Mouse (Mus musculus) CH12.LX (cell line): ENCODE data around the gene Cdc45. TPM values are rescaled to one million over a fixed set of nuclear protein-coding genes. Genes with fewer than 3 reads are reported as not detected.
"Not testable (repeated sequence)": the region's sequence is repeated elsewhere in the genome, so short reads cannot be mapped to it uniquely, and the experiment has no call there.

Experiments
- DNase-seq: peaks from one replicate; pipeline ENCODE4 v3.0.0-alpha.2; 2013; ENCODE audit errors: extremely low read depth
- H3K27ac ChIP-seq: 2 replicates; pipeline ENCODE4 v1.5.1; 2012; ENCODE audit warnings: low read depth, mild to moderate bottlenecking, control low read depth, moderate library complexity; ENCODE audit not compliant: insufficient read depth
- H3K27me3 ChIP-seq: replicated peaks from 2 replicates; pipeline ENCODE3; 2012; ENCODE audit warnings: inconsistent platforms
- H3K36me3 ChIP-seq, 2 experiments: replicated peaks in 1 of 2; 2 replicates each; pipeline versions ENCODE3 to v1.6.1; 2012; ENCODE audit warnings: inconsistent platforms in 1 of 2, low read length in 1 of 2, mild to moderate bottlenecking in 1 of 2, mixed read lengths in 1 of 2, moderate library complexity in 1 of 2; ENCODE audit not compliant: control insufficient read depth in 1 of 2, insufficient read depth in 1 of 2
- H3K4me1 ChIP-seq, 2 experiments: 2 replicates each; pipeline ENCODE4 v1.6.1; 2012; ENCODE audit warnings: inconsistent platforms in 1 of 2, moderate library complexity in 1 of 2; ENCODE audit not compliant: insufficient read depth in 2 of 2, control insufficient read depth in 1 of 2
- H3K4me2 ChIP-seq: 2 replicates; pipeline ENCODE4 v1.6.1; 2012; ENCODE audit warnings: low read depth, mild to moderate bottlenecking, control low read depth; ENCODE audit not compliant: poor library complexity, insufficient read depth, severe bottlenecking
- H3K4me3 ChIP-seq, 3 experiments: fragments of 150-350 bp in 1 of 3; sonication (generic) in 1 of 3; replicated peaks in 1 of 3; 2 replicates each; pipeline versions ENCODE3 to v1.5.1; 2011 to 2012; ENCODE audit warnings: low read depth in 2 of 3, low read length in 2 of 3, mild to moderate bottlenecking in 2 of 3, moderate library complexity in 2 of 3, control low read depth in 1 of 3, improper control_type of control experiment in 1 of 3, inconsistent platforms in 1 of 3, mixed read lengths in 1 of 3; ENCODE audit not compliant: poor library complexity in 1 of 3
- H3K79me2 ChIP-seq: replicated peaks from 2 replicates; pipeline ENCODE4 v1.6.1; 2012; ENCODE audit warnings: mild to moderate bottlenecking, moderate library complexity; ENCODE audit not compliant: control insufficient read depth, poor library complexity, insufficient read depth, severe bottlenecking; ENCODE audit errors: extremely low read depth
- H3K9ac ChIP-seq: 2 replicates; pipeline ENCODE4 v1.6.1; 2012; ENCODE audit warnings: low read depth, mild to moderate bottlenecking, control low read depth, moderate library complexity; ENCODE audit not compliant: insufficient read depth
- H3K9me3 ChIP-seq: replicated peaks from 2 replicates; pipeline ENCODE3; 2012; ENCODE audit warnings: low read length, inconsistent platforms, mixed read lengths
- BHLHE40 ChIP-seq: IDR thresholded peaks from 2 replicates; pipeline ENCODE4 v1.6.1; 2011; ENCODE audit warnings: mild to moderate bottlenecking, low read depth, low read length, improper control_type of control experiment
- CHD2 ChIP-seq: IDR thresholded peaks from 2 replicates; pipeline ENCODE4 v1.6.1; 2011; ENCODE audit warnings: low read length, improper control_type of control experiment
- CTCF ChIP-seq, 2 experiments: IDR thresholded peaks in 1 of 2; conservative IDR thresholded peaks in 1 of 2; 2 replicates each; pipeline ENCODE4 v1.5.1; 2011 to 2012; ENCODE audit warnings: low read depth in 2 of 2, low read length in 2 of 2, improper control_type of control experiment in 1 of 2, inconsistent platforms in 1 of 2, mild to moderate bottlenecking in 1 of 2, moderate library complexity in 1 of 2
- E2F4 ChIP-seq: IDR thresholded peaks from 2 replicates; pipeline ENCODE4 v1.6.1; 2011; ENCODE audit warnings: low read depth, low read length, improper control_type of control experiment; ENCODE audit not compliant: insufficient replicate concordance
- GABPA ChIP-seq: IDR thresholded peaks from 2 replicates; pipeline ENCODE4 v1.6.1; 2012; ENCODE audit warnings: low read depth, low read length, improper control_type of control experiment, inconsistent platforms; ENCODE audit not compliant: insufficient replicate concordance
- JUND ChIP-seq: conservative IDR thresholded peaks from 2 replicates; pipeline ENCODE4 v1.6.1; 2011; ENCODE audit warnings: low read depth, low read length, improper control_type of control experiment
- MAFK ChIP-seq: IDR thresholded peaks from 2 replicates; pipeline ENCODE4 v1.6.1; 2011; ENCODE audit warnings: low read length, improper control_type of control experiment; ENCODE audit not compliant: insufficient replicate concordance
- MAZ ChIP-seq: IDR thresholded peaks from 2 replicates; pipeline ENCODE4 v1.6.1; 2012; ENCODE audit warnings: low read depth, mild to moderate bottlenecking, inconsistent platforms, low read length, improper control_type of control experiment, moderate library complexity
- MEF2A ChIP-seq: IDR thresholded peaks from 2 replicates; pipeline ENCODE4 v1.6.1; 2014; ENCODE audit warnings: low read depth, mild to moderate bottlenecking, inconsistent platforms, low read length, improper control_type of control experiment, borderline replicate concordance
- NRF1 ChIP-seq: IDR thresholded peaks from 2 replicates; pipeline ENCODE4 v1.6.1; 2014; ENCODE audit warnings: low read depth, mild to moderate bottlenecking, inconsistent platforms, low read length, improper control_type of control experiment, moderate library complexity
- SIN3A ChIP-seq: IDR thresholded peaks from 2 replicates; pipeline ENCODE4 v1.6.1; 2012; ENCODE audit warnings: low read length, improper control_type of control experiment, inconsistent platforms
- SMC3 ChIP-seq: IDR thresholded peaks from 2 replicates; pipeline ENCODE4 v1.6.1; 2011; ENCODE audit warnings: low read depth, low read length, improper control_type of control experiment
- TBP ChIP-seq: conservative IDR thresholded peaks from 2 replicates; pipeline ENCODE4 v1.6.1; 2011; ENCODE audit warnings: low read depth, low read length, improper control_type of control experiment
- UBTF ChIP-seq: IDR thresholded peaks from 2 replicates; pipeline ENCODE4 v1.6.1; 2012; ENCODE audit warnings: low read depth, mild to moderate bottlenecking, inconsistent platforms, low read length, improper control_type of control experiment, moderate library complexity
- USF1 ChIP-seq: IDR thresholded peaks from 2 replicates; pipeline ENCODE4 v1.6.1; 2014; ENCODE audit warnings: low read depth, mild to moderate bottlenecking, inconsistent platforms, low read length, improper control_type of control experiment
- USF2 ChIP-seq: conservative IDR thresholded peaks from 2 replicates; pipeline ENCODE4 v1.6.1; 2011; ENCODE audit warnings: low read depth, low read length, improper control_type of control experiment
- ZKSCAN1 ChIP-seq: IDR thresholded peaks from 2 replicates; pipeline ENCODE4 v1.6.1; 2012; ENCODE audit warnings: low read depth, inconsistent platforms, low read length, improper control_type of control experiment, borderline replicate concordance
- ZMIZ1 ChIP-seq: IDR thresholded peaks from 2 replicates; pipeline ENCODE4 v1.6.1; 2012; ENCODE audit warnings: low read depth, mild to moderate bottlenecking, inconsistent platforms, low read length, improper control_type of control experiment
- dilution Hi-C: fragments of 300-500 bp; cut with MboI; formaldehyde crosslinking; loops from 2 replicates; pipeline ENCODE4 v1.14.3; 2020; ENCODE audit warnings: low sequenced_read_pairs; ENCODE audit not compliant: extremely low pct_unique_long_range_greater_than_20kb, extremely low pct_ligation_motif_present
- in situ Hi-C: fragments of 300-500 bp; cut with MboI; formaldehyde crosslinking; loops from 3 replicates; pipeline ENCODE4 v1.14.3; 2019; ENCODE audit warnings: low sequenced_read_pairs, low pct_ligation_motif_present, low pct_unique_long_range_greater_than_20kb, mixed read lengths
- polyA plus RNA-seq: library from polyadenylated mRNA; unstranded; fragments of >175 nt; gene quantifications from 2 replicates; pipeline ENCODE4 v1.2.1, GENCODE M21; 2012; ENCODE audit warnings: low read depth; ENCODE audit not compliant: insufficient read length
- total RNA-seq, 2 experiments: library from RNA; depleted of rRNA; stranded (reverse); fragments of 300-350 nt in 1 of 2; fragments of >200 nt in 1 of 2; gene quantifications; 2 replicates each; pipeline ENCODE4 v1.2.3; 2012 to 2014

The Cdc45 gene
- total and polyA plus RNA-seq, 3 experiments = 117 to 144 (median 136) TPM

DNA sequence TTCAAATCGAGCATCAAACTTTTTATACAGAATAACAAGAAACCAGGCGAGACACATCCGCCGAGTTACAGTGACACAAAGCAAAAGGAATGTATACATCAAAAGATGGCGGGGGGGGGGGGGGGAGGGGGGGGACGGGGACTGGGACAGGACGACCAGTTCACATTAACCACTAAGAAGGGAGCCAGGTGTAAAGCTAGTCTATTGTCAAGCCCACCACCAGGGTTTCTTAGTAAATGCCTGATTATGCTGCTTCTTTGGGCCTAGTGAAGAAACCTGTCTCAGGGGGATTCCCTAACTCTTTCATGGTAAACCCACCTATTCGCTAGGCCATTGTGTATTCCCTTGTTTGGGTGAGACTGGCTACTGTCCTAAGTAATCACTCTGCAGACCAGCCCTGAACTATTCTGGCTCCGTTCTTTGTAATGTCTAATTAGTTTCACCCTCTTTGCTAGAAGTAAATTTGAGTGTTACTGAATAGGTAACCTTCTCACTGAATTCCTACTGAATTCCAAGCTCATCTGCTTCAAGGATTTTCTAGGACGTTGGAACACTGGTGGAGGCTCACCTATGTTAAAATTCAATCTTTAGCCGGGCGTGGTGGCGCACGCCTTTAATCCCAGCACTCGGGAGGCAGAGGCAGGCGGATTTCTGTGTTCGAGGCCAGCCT lies 37.9 kb upstream of the Cdc45 start:
- H3K4me1 ChIP-seq, H3K9ac ChIP-seq, H3K79me2 ChIP-seq, dilution Hi-C loops, H3K27ac ChIP-seq, H3K4me3 ChIP-seq, in situ Hi-C loops, H3K4me2 ChIP-seq, H3K27me3 ChIP-seq, DNase-seq, H3K36me3 ChIP-seq, H3K9me3 ChIP-seq: not testable (repeated sequence)

DNA sequence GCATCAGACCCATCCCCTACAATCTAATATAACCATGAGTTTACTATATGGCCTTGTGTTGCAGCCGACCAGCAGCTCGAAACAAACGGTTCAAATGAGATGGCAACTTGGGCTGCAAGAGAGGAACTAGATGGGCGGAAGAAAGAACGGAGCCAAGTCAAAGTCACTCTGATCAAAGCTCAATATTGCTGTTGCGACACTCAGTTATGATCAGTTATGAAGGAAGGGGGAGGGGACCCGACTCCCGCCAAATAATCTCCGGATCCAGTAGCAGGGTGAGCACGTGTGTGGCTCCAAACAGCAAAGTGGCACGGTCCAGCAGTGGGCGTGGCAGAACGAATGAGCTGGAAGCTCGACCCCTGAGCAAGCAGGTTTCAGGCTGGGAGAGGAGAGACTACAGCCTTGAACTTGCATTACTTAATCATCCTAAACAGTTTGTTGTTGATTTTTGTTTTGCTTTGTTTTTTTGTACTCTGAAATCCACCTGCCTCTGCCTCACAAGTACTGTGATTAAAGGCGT lies 34.6 kb upstream of the Cdc45 start:
- dilution Hi-C loops = no loop called here
- in situ Hi-C loops = no loop called here
- no peak for TF ChIP-seq USF2
- TF ChIP-seq ZMIZ1 = no peak
- no peak for TF ChIP-seq GABPA
- TF ChIP-seq TBP = no peak
- no peak for TF ChIP-seq MAZ
- no peak for TF ChIP-seq CHD2
- no peak for TF ChIP-seq CTCF (conservative IDR thresholded peaks at IDR 0.05 in 1 of 2, IDR thresholded peaks at IDR 0.05 in 1 of 2; ENCODE audit: low read depth in 2 of 2, low read length in 2 of 2)
- no peak for TF ChIP-seq BHLHE40
- no peak for TF ChIP-seq UBTF
- no peak for TF ChIP-seq JUND
- no peak for TF ChIP-seq MEF2A
- no peak for TF ChIP-seq ZKSCAN1
- TF ChIP-seq E2F4 = no peak
- no peak for TF ChIP-seq USF1
- TF ChIP-seq NRF1 = no peak
- TF ChIP-seq SIN3A = no peak
- TF ChIP-seq SMC3 = no peak
- no peak for TF ChIP-seq MAFK
- H3K4me3 ChIP-seq = no peak overlapping the region
- no peak overlapping the region for H3K27ac ChIP-seq
- H3K9me3 ChIP-seq = no peaks in the 10 kb centered on the region
- no peaks in the 10 kb centered on the region for H3K27me3 ChIP-seq
- H3K4me2 ChIP-seq = no peak overlapping the region
- no peaks in the 10 kb centered on the region for H3K79me2 ChIP-seq
- no peak for DNase-seq
- no peaks in the 10 kb centered on the region for H3K4me1 ChIP-seq
- no peak overlapping the region for H3K9ac ChIP-seq
- H3K36me3 ChIP-seq = peaks cover 2 to 12% of the 10 kb centered on the region in 2 experiments
